Mouse (Mus musculus) megakaryocyte, adult 5-6 weeks (primary cell): ENCODE measurements around the gene Krt83. TPM values are rescaled to one million over a fixed set of nuclear protein-coding genes. Genes with fewer than 3 reads are reported as not detected.
A peak's percentile ranks its signal among the peaks of the same experiment; 100 is the strongest.
"Not testable (repeated sequence)": the region's sequence is repeated elsewhere in the genome, so short reads cannot be mapped to it uniquely, and the experiment has no call there.

Experiments
- ATAC-seq: 2 replicates; pipeline ENCODE4 v1.8.0; 2016; ENCODE audit warnings: mild to moderate bottlenecking, inconsistent platforms; ENCODE audit not compliant: poor library complexity, severe bottlenecking
- total RNA-seq, 2 experiments: library from RNA; stranded (forward) in 1 of 2; stranded (reverse) in 1 of 2; fragments of 153-499, 151-499 nt in 1 of 2; fragments of 221-1000, 200-1000 nt in 1 of 2; gene quantifications; 2 replicates each; pipeline versions ENCODE4 v1.2.3 to v1.2.4; 2015 to 2017

Gene Krt83
- total RNA-seq (2015) (1.5 and 2.5 TPM in 2 replicates), total RNA-seq (2017) (0.73 and 1.1 TPM in 2 replicates)

DNA sequence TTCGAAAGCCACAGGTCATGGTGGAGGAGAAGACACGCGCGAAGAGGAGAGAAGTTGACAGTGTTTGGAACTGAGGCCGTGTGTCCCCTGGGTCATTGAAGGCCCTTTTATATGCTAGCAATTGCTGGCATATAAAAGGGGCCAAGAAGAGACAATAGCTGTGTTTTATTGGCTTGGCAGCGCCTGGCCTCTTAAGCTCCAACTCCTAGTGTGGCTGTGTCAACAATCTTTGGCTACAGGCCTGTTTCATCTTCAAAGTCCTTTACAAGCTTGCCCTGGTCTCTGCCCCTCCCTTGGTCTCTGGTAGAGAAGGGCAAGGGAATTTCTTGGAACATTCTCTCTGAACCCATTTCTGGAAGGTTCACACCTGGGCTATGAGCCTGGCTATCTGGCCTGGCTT is at the start of gene Krt83:
Krt83 (minus strand) TSS at position 82 of the 400 bp plus-strand sequence.
- no peak for ATAC-seq

DNA sequence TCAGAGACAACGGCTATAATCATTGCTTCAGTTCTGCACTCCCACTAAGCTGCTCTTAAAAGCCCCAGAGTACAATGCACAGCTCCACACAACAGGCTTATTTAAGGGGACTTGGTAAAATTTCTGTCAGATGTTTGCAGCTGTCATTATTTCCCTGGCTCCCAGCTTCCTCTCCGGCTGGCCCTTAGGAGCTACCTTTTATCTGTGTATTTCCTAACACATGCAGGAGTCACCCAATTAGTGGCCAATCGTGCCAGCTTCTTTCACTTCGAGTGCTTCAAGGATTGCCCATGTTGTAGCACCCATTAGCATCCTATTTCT is 47.2 kb upstream of the Krt83 start:
- no peak for ATAC-seq

DNA sequence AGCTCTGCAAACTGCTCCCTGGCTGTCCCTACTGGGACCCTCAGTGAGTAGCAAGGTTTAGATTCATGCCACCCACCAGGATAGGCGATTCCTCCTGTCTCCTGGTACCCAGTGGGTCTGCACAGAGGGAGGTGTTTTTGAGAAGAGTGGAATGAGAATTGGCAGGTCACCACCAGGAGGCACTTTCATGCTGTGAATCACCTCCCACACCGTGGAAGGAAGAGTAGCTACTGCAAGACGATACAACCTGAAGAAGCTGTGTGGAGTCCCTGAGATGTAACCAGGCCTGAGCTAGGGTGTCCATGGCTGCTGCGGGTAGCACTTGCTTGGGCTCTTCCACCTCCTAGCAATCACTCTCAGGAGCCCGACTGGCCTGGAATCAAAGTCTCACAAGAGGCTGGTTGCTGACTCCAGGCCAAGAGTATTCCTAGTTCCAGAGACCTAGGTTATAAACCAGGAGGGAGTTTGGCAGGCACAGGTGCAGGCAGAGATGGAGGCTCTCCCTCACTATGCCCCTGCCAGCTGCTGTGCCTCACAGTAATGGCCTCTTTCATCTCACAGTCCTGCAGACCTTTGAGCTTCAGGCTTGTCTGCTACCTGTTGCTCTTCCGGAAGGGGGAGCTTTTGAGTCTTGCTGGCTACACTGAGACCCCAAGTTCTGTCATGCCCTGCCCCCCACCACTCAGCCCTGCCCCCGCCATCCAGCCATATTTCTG is 46.7 kb upstream of the Krt83 start:
- no peak for ATAC-seq

DNA sequence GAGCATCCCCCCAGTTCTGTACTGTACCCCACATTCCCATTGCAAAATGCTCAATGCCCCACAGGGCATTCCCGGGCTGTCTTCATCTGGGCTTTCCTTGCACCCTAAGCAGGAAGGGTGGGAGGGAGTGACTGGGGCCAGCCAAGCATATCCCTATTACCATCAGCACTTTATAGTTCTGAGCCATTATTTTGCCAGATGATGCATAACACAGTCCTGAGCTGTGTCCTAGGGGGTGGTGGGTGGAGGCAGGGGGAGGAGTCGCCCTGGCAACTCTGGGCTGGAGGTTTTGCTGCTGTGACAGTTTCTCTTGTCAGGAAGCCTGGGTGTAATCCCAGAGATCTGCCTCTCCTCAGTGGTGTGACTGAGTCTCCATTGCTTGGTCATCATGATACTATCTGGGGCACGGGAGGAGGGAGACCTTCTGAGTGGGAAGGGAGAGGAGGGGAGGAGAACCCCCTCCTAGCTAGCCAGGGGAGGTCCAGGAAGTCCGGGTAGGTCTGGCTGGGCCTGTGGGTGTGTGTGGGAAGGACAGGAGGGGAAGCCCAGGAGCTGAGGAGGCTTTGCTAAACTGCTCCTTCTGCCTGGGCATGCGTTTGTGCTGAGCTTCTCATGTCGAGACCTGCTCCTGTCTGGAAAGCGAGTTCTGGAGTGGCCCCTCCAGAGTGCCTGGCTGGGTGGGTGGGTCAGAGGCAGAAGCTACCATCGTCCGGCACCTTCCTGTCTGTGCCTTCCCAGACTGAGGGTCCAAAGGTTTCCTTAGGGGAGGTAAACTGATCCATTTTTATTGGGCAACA is 44.9 kb upstream of the Krt83 start:
- no peak for ATAC-seq

DNA sequence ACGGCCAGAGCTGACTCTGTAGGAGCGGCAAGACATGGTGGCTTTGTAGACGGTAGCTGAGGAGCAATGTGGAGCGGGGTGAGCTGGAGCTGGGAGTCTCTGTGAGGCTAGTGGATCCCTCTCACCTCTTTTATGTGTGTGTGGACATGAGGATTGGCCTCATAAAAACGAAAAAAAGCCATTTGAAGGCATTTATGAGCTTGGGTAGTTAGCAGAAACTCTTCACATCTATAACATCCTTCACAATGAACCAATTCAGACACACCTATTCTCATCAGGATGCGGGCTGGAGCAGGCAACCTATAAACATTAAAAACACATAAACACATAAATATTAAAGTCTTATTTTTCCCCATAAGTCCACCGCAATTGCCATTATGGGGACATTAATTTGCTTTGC is 41.4 kb upstream of the Krt83 start, which contains the start of gene Krt84:
Krt84 (minus strand) TSS at position 101 of the 400 bp plus-strand sequence.
- ATAC-seq: no peak

DNA sequence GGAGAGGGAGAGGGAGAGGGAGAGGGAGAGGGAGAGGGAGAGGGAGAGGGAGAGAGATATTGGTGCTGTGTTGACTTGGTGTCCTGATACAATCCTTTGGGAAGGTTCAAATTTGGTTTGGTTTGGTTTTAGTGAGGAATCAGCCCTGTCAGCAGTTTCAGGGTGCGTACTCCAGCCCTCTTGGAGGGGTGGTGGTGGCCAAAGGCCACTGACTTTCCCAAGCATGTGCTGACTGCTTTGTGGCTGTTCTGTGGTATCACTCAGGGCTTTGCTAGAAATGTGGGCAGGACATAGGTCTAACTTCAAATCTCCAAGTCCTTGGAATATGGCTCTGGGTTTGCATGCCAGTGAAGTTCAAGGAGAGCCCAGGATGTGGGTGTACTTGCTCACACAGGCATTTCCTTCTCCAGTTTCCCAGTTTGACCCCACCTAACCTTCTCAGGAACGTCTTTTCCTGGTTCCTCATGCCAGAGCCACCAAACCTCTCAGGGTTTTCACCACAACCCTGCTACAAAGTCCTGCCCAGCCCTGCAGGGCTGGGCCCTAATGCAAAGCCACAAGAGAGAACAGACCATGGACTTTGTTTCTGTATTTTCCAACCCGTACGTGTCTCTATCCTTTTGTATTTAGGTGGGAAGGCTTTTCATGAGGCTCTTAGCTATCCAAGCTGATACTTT is 31.4 kb upstream of the Krt83 start:
- ATAC-seq: no peak

DNA sequence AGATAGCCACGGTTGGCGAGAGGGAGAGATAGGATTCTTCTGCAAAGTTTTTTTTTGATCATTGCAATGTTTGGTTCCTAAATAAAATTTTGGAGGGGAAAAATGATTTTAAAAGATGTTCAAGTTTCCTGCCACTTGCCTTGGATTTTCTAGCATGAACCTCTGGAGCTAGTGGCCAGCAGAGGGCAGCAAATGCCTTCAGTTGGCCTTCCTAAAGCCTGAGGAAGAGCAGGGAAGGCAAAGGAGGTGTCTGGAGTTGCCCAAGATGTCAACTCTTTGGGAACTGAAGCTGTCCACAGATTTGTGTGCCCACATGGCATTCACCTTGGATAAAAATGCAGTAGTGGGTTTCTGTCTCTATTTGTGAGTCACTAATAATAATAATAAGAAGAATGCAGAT is 28.5 kb upstream of the Krt83 start:
- no peak for ATAC-seq

DNA sequence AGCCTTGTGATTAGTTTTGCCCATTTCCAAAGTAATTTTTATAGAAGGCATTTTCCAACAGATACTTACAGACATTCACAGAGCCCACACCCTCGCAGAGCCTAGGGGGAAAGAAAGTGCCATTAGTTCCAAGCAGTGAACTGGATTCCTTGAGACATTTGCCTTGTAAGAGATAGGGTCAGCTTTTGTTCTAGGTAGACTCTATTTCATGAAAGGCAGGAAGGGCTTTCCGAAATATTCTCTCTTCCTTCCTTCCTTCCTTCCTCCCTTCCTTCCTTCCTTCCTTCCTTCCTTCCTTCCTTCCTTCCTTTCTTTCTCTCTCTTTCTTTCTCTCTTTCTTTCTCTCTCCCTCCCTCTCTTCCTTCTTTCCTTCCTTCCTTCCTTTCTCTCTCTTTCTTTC is 25.8 kb upstream of the Krt83 start, which contains the start of gene Gm49425:
Gm49425 (minus strand) TSS at position 101 of the 400 bp plus-strand sequence.
- not testable (repeated sequence) for ATAC-seq

DNA sequence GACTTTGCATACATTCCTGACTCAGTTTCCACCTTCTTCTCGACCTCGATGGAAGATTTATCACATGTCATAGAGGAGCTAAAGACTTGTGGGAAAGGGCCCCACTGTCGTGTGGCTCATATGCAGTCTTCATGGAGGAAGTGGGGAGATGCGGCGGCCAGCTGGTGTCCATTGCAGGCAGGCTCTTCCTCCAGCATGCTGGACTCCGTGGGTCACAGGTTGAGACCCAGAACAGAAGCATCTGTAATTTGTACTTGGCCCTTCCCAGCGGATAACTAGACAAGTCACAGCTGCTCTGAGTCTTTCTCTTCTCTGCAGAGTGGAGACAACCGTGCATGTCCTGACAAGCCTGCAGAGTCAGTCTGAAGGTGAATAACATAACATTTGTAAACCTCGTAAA is 16.9 kb upstream of the Krt83 start:
- no peak for ATAC-seq

DNA sequence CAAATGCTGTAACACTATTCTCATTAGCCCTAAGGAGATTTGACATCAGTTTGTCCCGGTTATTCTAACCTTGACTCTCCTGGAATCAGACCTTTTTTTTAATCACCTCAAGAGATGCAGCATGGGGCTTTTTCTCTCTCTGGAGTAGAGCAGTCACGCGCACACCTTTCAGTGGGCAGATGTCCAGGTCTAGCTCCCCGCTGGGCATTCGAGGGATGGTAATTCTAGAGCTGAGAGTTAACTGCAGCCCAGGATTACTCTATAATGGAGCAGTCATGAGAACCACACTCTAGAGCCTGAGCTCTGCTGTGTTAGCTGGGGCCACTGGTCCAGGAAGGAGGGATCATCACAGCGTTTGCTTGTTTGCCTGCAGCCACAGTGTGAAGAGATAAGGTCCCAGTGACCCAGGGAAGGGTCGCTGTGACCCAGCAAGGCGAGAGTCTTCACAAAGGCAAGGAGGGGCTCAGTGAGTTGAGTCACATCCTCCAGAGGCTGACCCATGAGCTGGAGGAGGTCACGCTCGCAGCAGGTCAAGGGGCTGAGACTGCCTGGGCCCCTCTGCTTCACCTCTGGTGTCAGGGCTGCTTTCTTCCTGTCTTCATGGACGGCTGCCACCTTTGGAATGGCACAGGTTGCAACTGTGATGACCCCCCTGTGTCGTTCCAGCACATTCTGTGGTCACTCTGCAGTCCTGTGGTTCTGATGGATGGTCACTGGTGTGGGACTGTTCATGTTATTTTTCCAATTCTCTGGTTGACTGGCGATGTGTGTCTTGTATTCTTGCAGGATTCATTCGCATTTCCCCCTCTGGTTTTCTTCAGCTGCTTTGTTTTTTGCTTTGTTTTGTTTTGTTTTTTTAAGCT is 15.8 kb upstream of the Krt83 start:
- no peak for ATAC-seq

DNA sequence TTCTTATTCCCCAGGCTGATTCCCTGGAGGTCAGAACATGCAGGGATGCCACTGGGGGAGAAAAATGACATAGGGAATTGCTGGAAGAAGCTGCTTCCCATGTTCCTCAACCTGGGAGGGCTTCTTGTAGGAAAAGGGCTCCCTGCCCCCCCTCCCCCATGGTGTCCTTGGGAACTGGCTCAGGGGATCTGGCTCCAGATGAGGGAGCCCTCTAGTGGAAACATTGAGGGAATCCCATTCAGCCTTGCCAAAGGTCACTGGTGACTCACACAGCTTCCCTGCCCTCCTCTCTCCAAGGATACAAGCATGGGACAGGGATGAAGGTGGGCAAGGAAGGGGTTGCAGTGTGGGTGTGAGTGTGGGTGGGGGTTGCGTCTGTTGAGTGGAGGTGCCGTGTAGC is 5.9 kb upstream of the Krt83 start:
- peak; percentile 58 for ATAC-seq

DNA sequence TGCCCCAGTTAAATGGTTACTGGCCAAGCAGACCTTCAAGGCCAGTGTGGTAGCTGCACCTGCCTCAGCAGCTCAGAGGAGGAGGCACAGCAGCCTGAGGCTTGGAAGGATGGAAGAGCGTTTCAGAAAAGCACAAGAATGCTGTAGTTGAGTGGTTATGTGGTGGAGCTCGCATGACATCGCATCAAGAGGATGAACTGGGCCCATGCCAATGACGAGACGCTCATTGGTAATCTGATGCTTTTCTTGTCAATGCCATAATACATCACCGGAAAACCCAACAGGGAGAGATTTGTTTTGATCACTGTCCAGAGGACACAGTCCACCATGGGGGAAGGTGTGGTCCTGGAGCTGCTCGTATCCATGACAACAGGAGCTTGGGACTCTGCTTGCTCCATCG is 4.0 kb upstream of the Krt83 start:
- no peak for ATAC-seq

DNA sequence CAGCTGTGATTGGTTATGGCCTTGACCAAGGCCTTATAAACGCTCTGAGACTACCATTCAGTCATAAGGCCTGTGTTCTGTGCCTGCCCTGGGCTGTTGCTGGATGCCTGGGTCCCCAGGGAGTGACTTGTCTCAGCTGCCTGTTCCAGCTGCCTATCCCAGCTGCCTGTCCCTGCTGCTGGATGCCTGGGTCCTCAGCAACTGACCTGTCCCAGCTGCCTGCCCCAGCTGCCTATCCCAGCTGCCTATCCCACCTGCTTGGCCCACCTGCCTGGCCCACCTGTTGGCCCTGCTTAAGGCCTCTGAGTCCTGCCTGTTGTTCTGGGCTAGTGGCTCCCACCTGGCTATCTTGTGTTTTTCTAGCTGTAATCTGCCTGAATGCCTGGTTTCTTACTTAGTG is 2.9 kb upstream of the Krt83 start:
- no peak for ATAC-seq

DNA sequence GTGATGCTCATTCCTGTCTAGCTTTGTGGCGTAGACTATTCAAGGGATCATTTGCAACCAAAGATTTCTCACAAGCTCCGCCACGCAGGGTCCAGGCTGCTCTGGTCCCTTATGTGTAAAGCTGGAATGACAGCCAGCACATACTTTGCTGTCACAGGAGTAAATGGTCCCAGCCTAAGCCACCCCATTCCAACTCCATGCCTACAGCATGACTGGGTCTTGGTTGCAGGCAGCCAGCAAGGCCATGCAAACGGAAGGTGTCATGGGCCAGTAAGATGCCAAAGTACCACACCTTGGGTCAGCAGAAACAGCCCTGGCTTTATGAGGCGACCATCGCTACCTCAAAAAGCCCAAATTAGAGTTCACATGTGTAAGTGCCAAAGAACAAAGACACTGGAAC is 2.4 kb upstream of the Krt83 start:
- ATAC-seq: no peak

DNA sequence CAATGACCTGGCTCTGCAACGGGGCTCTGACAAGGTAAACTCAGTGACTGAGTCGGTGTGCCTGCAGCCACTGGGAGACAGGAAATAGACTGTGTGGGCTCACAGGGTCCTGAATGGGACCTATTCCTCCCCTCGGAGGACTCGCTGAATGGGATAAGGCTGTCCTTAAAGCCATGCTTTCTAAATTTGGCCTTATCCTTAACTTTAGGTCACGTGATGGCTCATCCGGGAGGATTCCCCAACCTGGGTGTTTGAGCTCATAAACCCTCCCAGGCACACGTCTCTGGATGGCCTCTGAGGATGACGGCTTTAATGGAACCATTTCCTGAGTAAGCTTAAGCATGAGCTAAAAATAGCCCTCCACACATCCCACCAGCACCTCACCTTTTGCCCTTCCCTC is 1.4 kb upstream of the Krt83 start:
- no peak for ATAC-seq

DNA sequence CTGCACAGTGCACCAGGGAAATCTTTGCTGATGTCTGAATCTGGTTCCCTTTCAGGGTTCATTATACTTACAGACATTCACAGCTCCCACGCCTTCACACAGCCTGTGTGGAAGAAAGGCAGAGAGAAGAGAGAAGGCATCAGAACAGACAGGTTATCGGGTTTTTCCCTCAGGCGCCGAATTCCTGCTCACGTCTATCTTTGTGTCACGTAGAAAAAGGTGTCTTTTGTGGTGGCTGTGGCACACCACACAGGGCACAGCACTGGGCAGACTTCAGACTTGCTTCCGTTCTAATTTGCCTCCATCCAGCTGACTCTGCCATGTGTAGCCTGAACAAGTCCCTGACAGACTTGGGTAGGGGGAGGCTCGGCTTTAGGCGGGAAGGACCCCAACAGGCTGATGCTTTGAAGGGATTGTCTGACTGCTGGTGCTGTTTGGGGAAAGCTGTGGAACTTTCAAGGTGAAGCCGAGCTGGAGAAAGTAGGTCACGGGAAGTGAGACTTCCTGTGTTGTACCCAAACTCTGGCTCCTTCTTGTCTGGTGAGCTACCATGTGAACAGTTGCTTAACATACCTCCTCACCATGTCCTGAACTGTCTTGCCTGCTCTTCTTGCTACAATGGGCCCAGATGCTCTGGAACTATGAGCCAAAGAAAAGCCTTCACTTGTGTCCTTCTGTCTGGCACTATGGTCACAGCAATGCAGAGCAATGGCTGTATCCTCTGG is 5.2 kb downstream of the Krt83 start:
- 0 out of 2 replicates have a peak, but pooled peaks have one; percentile 19 for ATAC-seq

DNA sequence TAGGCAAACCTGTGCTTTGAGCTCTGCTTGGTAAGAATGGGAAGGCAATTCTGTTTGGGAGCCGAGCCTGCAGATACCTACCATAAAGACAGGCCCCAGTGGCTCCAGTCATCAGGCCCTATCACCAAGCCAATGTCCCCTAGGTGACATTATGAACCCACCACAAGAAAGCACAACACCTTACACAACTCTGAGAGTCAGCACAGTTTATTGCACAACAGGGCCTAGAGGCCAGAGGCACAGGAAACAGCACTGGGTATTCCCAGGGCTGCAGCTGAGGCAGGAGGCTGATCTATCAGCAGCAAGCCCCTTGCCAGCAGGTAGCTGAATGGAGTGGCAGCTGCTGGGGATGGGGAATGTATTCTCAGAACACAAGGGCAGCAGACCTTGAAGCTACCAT is 6.4 kb downstream of the Krt83 start:
- peak; percentile 49 for ATAC-seq

DNA sequence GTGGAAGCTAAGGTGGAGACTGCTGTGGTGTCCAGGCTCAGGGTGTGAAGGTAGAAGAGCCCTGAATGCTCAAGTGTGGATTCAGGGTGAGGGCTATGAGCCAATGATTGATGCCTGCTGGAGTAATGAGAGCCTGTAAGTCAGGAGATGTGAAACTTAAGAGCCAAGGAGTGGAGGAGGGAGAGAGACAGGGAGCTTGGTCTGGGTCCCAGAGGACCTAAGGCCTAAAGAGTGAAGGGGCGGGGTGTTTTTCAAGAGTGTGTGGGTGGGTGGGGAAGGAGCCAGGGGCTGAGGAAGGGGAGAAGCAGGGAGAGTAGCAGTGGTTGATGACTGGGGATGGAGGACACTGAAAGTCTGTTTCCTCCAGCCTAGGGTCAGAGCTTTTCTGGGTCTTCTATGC is 7.7 kb downstream of the Krt83 start:
- no peak for ATAC-seq

DNA sequence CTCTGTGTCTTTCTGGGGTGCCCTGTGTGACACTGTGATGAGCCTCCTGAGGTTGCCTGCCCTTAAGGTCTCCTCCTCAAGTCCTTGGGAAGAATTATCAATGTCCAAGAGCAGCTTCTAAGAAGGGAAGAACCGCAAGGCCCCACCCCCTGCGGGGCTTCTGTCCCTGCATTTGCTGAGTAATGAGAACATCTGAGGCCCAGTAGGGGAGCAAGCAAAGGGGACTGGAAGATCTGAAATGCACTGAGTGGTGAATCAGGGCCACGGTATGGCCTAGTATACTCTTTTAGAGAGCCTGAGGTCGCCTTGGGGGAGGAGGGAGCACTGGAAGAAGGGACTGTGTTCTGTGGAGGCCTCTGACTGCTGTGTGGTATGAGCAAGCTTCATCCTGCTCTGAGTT is 9.3 kb downstream of the Krt83 start:
- ATAC-seq: no peak

DNA sequence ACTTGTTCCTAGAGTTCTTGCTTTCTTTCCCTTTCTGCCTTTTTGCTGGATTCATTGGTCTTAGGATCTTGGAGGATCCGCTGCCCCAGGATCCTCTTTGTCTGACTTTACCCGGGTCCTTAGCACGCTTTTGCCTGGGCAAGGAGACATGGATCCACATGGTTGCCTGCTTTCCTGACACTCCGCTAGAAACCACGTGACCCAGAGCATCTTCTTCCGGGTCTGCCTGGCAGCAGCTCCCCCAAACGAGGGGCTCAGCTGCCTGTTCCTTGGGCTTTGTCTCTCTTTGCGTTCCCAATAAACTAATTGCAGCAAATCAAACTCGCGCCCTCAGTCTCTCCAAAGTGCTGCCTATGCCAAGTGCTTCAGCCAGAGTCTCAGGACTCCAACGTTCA is 11.6 kb downstream of the Krt83 start:
- ATAC-seq: no peak
